In genomic region chr16:93973554-93973953, GRCm38 (mm10) we compare ENCODE assay signal across 9 mouse cellular contexts. TPM values are rescaled to one million over a fixed set of nuclear protein-coding genes. Genes with fewer than 3 reads are reported as not detected.
A peak's percentile ranks its signal among the peaks of the same experiment; 100 is the strongest.
DNase-seq lines count a peak whose midpoint lies in the region; ATAC-seq and TF ChIP-seq lines count a peak whose summit lies in the region.
"Had no signal": no experiment of that assay in that cellular context is flagged by ENCODE, and none has a peak within 500 bp of the region (broad histone marks: within the 10 kb centered on the region; RNA-seq: fewer than 3 reads in every experiment).

No protein-coding gene starts in this region.

- H3K4me1 ChIP-seq in hindbrain, embryonic 13.5 days (replicated peaks) = peaks cover 14% of the 10 kb centered on the region; the same call in 1 of the 2 replicates
- no peaks in the 10 kb centered on the region for H3K4me1 ChIP-seq in stomach, postnatal 0 days (replicated peaks; ENCODE audit: control insufficient read depth, insufficient read depth)

- H3K9ac ChIP-seq in hindbrain, embryonic 13.5 days = no peak overlapping the region; the same call in 1 of the 2 replicates
- H3K9ac ChIP-seq in stomach, postnatal 0 days (ENCODE audit: low read length) = no peak overlapping the region

- 53% methylated on average over 5 of the region's 5 CpGs for WGBS in hindbrain, embryonic 13.5 days
- 48% methylated on average over 5 of the region's 5 CpGs for WGBS in stomach, postnatal 0 days

- no peaks in the 10 kb centered on the region for H3K36me3 ChIP-seq in hindbrain, embryonic 13.5 days
- H3K36me3 ChIP-seq in stomach, postnatal 0 days (ENCODE audit: control insufficient read depth, insufficient read depth, low read length) = no peaks in the 10 kb centered on the region

- no peak for TF ChIP-seq CTCF in stomach, postnatal 0 days (IDR thresholded peaks at IDR 0.05; ENCODE audit: low read depth)

- no peaks in the 10 kb centered on the region for H3K9me3 ChIP-seq in hindbrain, embryonic 13.5 days
- no peaks in the 10 kb centered on the region for H3K9me3 ChIP-seq in stomach, postnatal 0 days (ENCODE audit: control insufficient read depth, low read length)

- DNase-seq in adrenal gland, adult 2 months = peak; percentile 14
- no peak for DNase-seq in adrenal gland, postnatal 4 days (ENCODE audit: low spot score in 2 of 2)
- peak; percentile 19 for DNase-seq in T-cell, adult 2 months (ENCODE audit: low spot score)
- peak; percentile 39 for DNase-seq in lung, postnatal 36 days
- peak; percentile 20 for DNase-seq in stomach, postnatal 0 days (ENCODE audit: low spot score)
- DNase-seq in right cerebral cortex, postnatal 14 days = no peak
- DNase-seq in gastrocnemius, adult 18-20 months (ENCODE audit: low spot score) = no peak

- H3K27me3 ChIP-seq in hindbrain, embryonic 13.5 days = no peaks in the 10 kb centered on the region
- no peaks in the 10 kb centered on the region for H3K27me3 ChIP-seq in stomach, postnatal 0 days (ENCODE audit: control insufficient read depth, insufficient read depth, low read length)

- H3K4me2 ChIP-seq in hindbrain, embryonic 13.5 days = peak overlapping the region; percentile 37
- peak overlapping the region; percentile 25 for H3K4me2 ChIP-seq in stomach, postnatal 0 days (replicated peaks; ENCODE audit: low read depth)

- no peak for ATAC-seq in hindbrain, embryonic 13.5 days (ENCODE audit: low FRiP score)
- ATAC-seq in stomach, postnatal 0 days (ENCODE audit: low FRiP score, low TSS enrichment) = no peak

- no peak for TF ChIP-seq EP300 in stomach, postnatal 0 days (optimal IDR thresholded peaks at IDR 0.05)

- H3K27ac ChIP-seq in hindbrain, embryonic 13.5 days = no peak overlapping the region
- H3K27ac ChIP-seq in stomach, postnatal 0 days (replicated peaks) = no peak overlapping the region

- H3K4me3 ChIP-seq in hindbrain, embryonic 13.5 days = no peak overlapping the region
- H3K4me3 ChIP-seq in stomach, postnatal 0 days (ENCODE audit: low read depth, low read length) = no peak overlapping the region; the same call in 1 of the 2 replicates

RNA-seq across cellular contexts. Expression of gene Cldn14, which starts 35.1 kb away (rescaled TPM):
- total RNA-seq in adrenal gland, adult 2 months (2021) = not detected
- polyA plus RNA-seq in adrenal gland, adult 2 months (2012; rRNA removed) = 0.08 TPM in 1 of 2 replicates, not detected in the other
- total RNA-seq in adrenal gland, postnatal 4 days (2021) = 1 to 10 TPM in 1 of 2 experiments, not detected in 1; 1.9 TPM
- polyA plus RNA-seq in hindbrain, embryonic 13.5 days (2015; fragmentation: Nextera tagmentation; extraction: Ambion mirVana) = not detected in 2 replicates
- 0.10 TPM in 1 of 2 replicates, not detected in the other for polyA plus RNA-seq in stomach, postnatal 0 days (2015; fragmentation: Nextera tagmentation; extraction: Ambion mirVana)
- not detected for total RNA-seq in gastrocnemius, adult 18-20 months (2021)
- total RNA-seq: heart, postnatal 10 days had no signal

Comparison
In these comparisons a context has a peak if more than half of its experiments do, and no peak if none do; other contexts are left out.
1. DNase-seq: peak in adrenal gland, adult 2 months (single experiment), T-cell, adult 2 months (single experiment), lung, postnatal 36 days (single experiment) and stomach, postnatal 0 days (single experiment); none in adrenal gland, postnatal 4 days (0 of 2), right cerebral cortex, postnatal 14 days (single experiment) and gastrocnemius, adult 18-20 months (single experiment).